Mouse (Mus musculus): ENCODE measurements around the gene Flvcr2.

- no peak for TF ChIP-seq CTCF (IDR thresholded peaks at IDR 0.05; ENCODE audit: low read depth)
- TF ChIP-seq EP300 (IDR thresholded peaks at IDR 0.05; ENCODE audit: low read depth), result no peak
Observed at GRCm38 (mm10) chr12:85825822-85826221, 79.5 kb downstream of the Flvcr2 start.

Data from liver, embryonic 14.5 days (tissue).